Mouse (Mus musculus) embryonic facial prominence, embryonic 11.5 days (tissue): ENCODE results near the gene Gpr161. TPM values are rescaled to one million over a fixed set of nuclear protein-coding genes. Genes with fewer than 3 reads are reported as not detected.

Source experiments
- ATAC-seq: fragments of 200-750 bp; cut with Nextera tagmentation; replicated peaks from 2 replicates; pipeline ENCODE4 v1.8.0; 2017; ENCODE audit warnings: low read depth; ENCODE audit not compliant: insufficient number of reproducible peaks, low FRiP score, low TSS enrichment
- DNase-seq: peaks from one replicate; pipeline ENCODE4 v3.0.0-alpha.2; 2015; ENCODE audit warnings: low spot score
- H3K27ac ChIP-seq: fragments of 300-500 bp; sonication (generic); replicated peaks from 2 replicates; pipeline ENCODE4 v1.5.1; 2014; ENCODE audit warnings: mild to moderate bottlenecking, low read depth, low read length, control low read depth
- H3K27me3 ChIP-seq: fragments of 300-500 bp; sonication (generic); 2 replicates; pipeline ENCODE4 v1.6.1; 2014; ENCODE audit warnings: mild to moderate bottlenecking, low read length, moderate library complexity, mixed read lengths; ENCODE audit not compliant: control insufficient read depth, insufficient read depth
- H3K36me3 ChIP-seq: fragments of 300-500 bp; sonication (generic); replicated peaks from 2 replicates; pipeline ENCODE4 v1.6.1; 2014; ENCODE audit warnings: low read depth, mild to moderate bottlenecking, low read length, moderate library complexity, mixed read lengths; ENCODE audit not compliant: control insufficient read depth, insufficient read depth
- H3K4me1 ChIP-seq: fragments of 300-500 bp; sonication (generic); 2 replicates; pipeline ENCODE4 v1.6.1; 2014; ENCODE audit warnings: low read length, mixed read lengths; ENCODE audit not compliant: control insufficient read depth, insufficient read depth
- H3K4me2 ChIP-seq: fragments of 300-500 bp; sonication (generic); 2 replicates; pipeline ENCODE4 v1.6.1; 2014; ENCODE audit warnings: low read depth, mild to moderate bottlenecking, control low read depth, low read length, moderate library complexity
- H3K4me3 ChIP-seq: fragments of 300-500 bp; sonication (generic); 2 replicates; pipeline ENCODE4 v1.5.1; 2014; ENCODE audit warnings: low read depth, low read length, control low read depth
- H3K9ac ChIP-seq: fragments of 300-500 bp; sonication (generic); replicated peaks from 2 replicates; pipeline ENCODE4 v1.6.1; 2014; ENCODE audit warnings: mild to moderate bottlenecking, control low read depth, low read length
- H3K9me3 ChIP-seq: fragments of 300-500 bp; sonication (generic); replicated peaks from 2 replicates; pipeline ENCODE4 v1.6.1; 2016; ENCODE audit warnings: mild to moderate bottlenecking, low read length, inconsistent platforms, mixed read lengths; ENCODE audit not compliant: control insufficient read depth
- WGBS: fragments of 180-500 bp; shearing (Covaris S2); extraction: QIAGEN DNeasy Blood & Tissue Kit; methylation state at CpG from one replicate; pipeline ENCODE4 v1.1.7; 2014; 5-methylcytosine and 5-hydroxymethylcytosine counted together
- polyA plus RNA-seq: library from polyadenylated mRNA; unstranded; fragments of >200 nt; fragmentation: Nextera tagmentation; extraction: Ambion mirVana; gene quantifications from 2 replicates; pipeline ENCODE4 v1.2.1, GENCODE M21; 2014

Gene Gpr161
- polyA plus RNA-seq, 1 experiment from 2014 or later = 2.0 TPM

GRCm38 (mm10) chr1:165280741-165281140 is 14.8 kb upstream of the Gpr161 start:
- no peak overlapping the region for H3K27ac ChIP-seq
- ATAC-seq = no peak
- H3K4me3 ChIP-seq = no peak overlapping the region
- H3K9me3 ChIP-seq = no peaks in the 10 kb centered on the region
- H3K4me2 ChIP-seq = peak overlapping the region; percentile 85; the same call in 1 of the 2 replicates
- H3K36me3 ChIP-seq = no peaks in the 10 kb centered on the region
- no peak for DNase-seq
- 58% methylated on average over 10 of the region's 10 CpGs for WGBS
- H3K27me3 ChIP-seq = no peaks in the 10 kb centered on the region
- no peaks in the 10 kb centered on the region for H3K4me1 ChIP-seq
- H3K9ac ChIP-seq = peak overlapping the region; percentile 92; the same call in 1 of the 2 replicates

- Histone ChIP-seq H3K4me2 (peak overlapping the region; percentile 85), H3K9ac (peak overlapping the region; percentile 92), H3K4me3 (peak overlapping the region; percentile 75), H3K27ac (peak overlapping the region; percentile 90), H3K9me3 (no peaks in the 10 kb centered on the region), H3K27me3 (no peaks in the 10 kb centered on the region), H3K4me1 (no peaks in the 10 kb centered on the region), H3K36me3 (no peaks in the 10 kb centered on the region)
- ATAC-seq (peak; percentile 86), DNase-seq (peak; percentile 76)
- under 1% methylated on average over 35 of the region's 71 CpGs for WGBS
Observed at GRCm38 (mm10) chr1:165281351-165282221, 14.0 kb upstream of the Gpr161 start.

GRCm38 (mm10) chr1:165282222-165282966 is 13.2 kb upstream of the Gpr161 start:
- H3K27me3 ChIP-seq = no peaks in the 10 kb centered on the region
- ATAC-seq = peak; percentile 58; the same call in 1 of the 2 replicates
- peak; percentile 71 for DNase-seq
- H3K27ac ChIP-seq = peak overlapping the region; percentile 90
- H3K9me3 ChIP-seq = no peaks in the 10 kb centered on the region
- H3K9ac ChIP-seq = peak overlapping the region; percentile 92
- H3K36me3 ChIP-seq = no peaks in the 10 kb centered on the region
- peak overlapping the region; percentile 75 for H3K4me3 ChIP-seq
- WGBS = under 1% methylated on average over 29 of the region's 35 CpGs
- peak overlapping the region; percentile 85 for H3K4me2 ChIP-seq
- no peaks in the 10 kb centered on the region for H3K4me1 ChIP-seq

GRCm38 (mm10) chr1:165282967-165283345 is 12.6 kb upstream of the Gpr161 start:
- H3K27me3 ChIP-seq = no peaks in the 10 kb centered on the region
- H3K9me3 ChIP-seq = no peaks in the 10 kb centered on the region
- H3K9ac ChIP-seq = peak overlapping the region; percentile 92
- no peak overlapping the region for H3K27ac ChIP-seq
- peak overlapping the region; percentile 75 for H3K4me3 ChIP-seq
- ATAC-seq (no peak), DNase-seq (no peak)
- peak overlapping the region; percentile 85 for H3K4me2 ChIP-seq
- WGBS = 18% methylated on average over 7 of the region's 7 CpGs
- H3K4me1 ChIP-seq = no peaks in the 10 kb centered on the region
- no peaks in the 10 kb centered on the region for H3K36me3 ChIP-seq

- DNase-seq (no peak), ATAC-seq (no peak)
- H3K36me3 ChIP-seq = no peaks in the 10 kb centered on the region
- H3K4me2 ChIP-seq = no peak overlapping the region
- H3K9ac ChIP-seq = no peak overlapping the region
- H3K27ac ChIP-seq = no peak overlapping the region
- H3K9me3 ChIP-seq = no peaks in the 10 kb centered on the region
- 60% methylated on average over 7 of the region's 7 CpGs for WGBS
- H3K4me3 ChIP-seq = no peak overlapping the region
- no peaks in the 10 kb centered on the region for H3K27me3 ChIP-seq
- H3K4me1 ChIP-seq = no peaks in the 10 kb centered on the region
Observed at GRCm38 (mm10) chr1:165284096-165284495, 11.5 kb upstream of the Gpr161 start.

GRCm38 (mm10) chr1:165288165-165288564 is 7.4 kb upstream of the Gpr161 start:
- Histone ChIP-seq H3K36me3 (no peaks in the 10 kb centered on the region), H3K27ac (no peak overlapping the region), H3K4me2 (no peak overlapping the region), H3K9me3 (no peaks in the 10 kb centered on the region), H3K4me3 (no peak overlapping the region), H3K4me1 (no peaks in the 10 kb centered on the region), H3K27me3 (no peaks in the 10 kb centered on the region), H3K9ac (no peak overlapping the region)
- ATAC-seq (no peak), DNase-seq (no peak)
- 96% methylated on average over 9 of the region's 9 CpGs for WGBS

GRCm38 (mm10) chr1:165289831-165290230 is 5.8 kb upstream of the Gpr161 start:
- no peaks in the 10 kb centered on the region for H3K36me3 ChIP-seq
- H3K27ac ChIP-seq = no peak overlapping the region
- ATAC-seq = no peak
- H3K4me3 ChIP-seq = no peak overlapping the region
- no peak overlapping the region for H3K9ac ChIP-seq
- no peak for DNase-seq
- H3K4me1 ChIP-seq = no peaks in the 10 kb centered on the region
- H3K9me3 ChIP-seq = no peaks in the 10 kb centered on the region
- H3K4me2 ChIP-seq = no peak overlapping the region
- 88% methylated on average over 4 of the region's 4 CpGs for WGBS
- H3K27me3 ChIP-seq = no peaks in the 10 kb centered on the region

- no peak overlapping the region for H3K4me2 ChIP-seq
- H3K9ac ChIP-seq = no peak overlapping the region
- ATAC-seq = no peak
- 87% methylated on average over 6 of the region's 6 CpGs for WGBS
- no peak overlapping the region for H3K4me3 ChIP-seq
- H3K9me3 ChIP-seq = no peaks in the 10 kb centered on the region
- no peaks in the 10 kb centered on the region for H3K27me3 ChIP-seq
- no peak overlapping the region for H3K27ac ChIP-seq
- H3K4me1 ChIP-seq = no peaks in the 10 kb centered on the region
- no peaks in the 10 kb centered on the region for H3K36me3 ChIP-seq
- DNase-seq = no peak
Observed at GRCm38 (mm10) chr1:165291606-165292005, 4.0 kb upstream of the Gpr161 start.
